Mouse (Mus musculus) kidney, postnatal 0 days (tissue): Measurements from ENCODE around the gene Zmat3. TPM values are rescaled to one million over a fixed set of nuclear protein-coding genes. Genes with fewer than 3 reads are reported as not detected.

Experiments used
- ATAC-seq: fragments of 200-750 bp; cut with Nextera tagmentation; replicated peaks from 2 replicates; pipeline ENCODE4 v1.8.0; 2017; ENCODE audit warnings: low read depth, moderate number of reproducible peaks, moderate TSS enrichment, moderate library complexity; ENCODE audit not compliant: low FRiP score
- DNase-seq: peaks from one replicate; pipeline ENCODE4 v3.0.0-alpha.2; 2016; ENCODE audit warnings: low spot score
- H3K27ac ChIP-seq: fragments of 300-500 bp; sonication (generic); 2 replicates; pipeline ENCODE4 v1.5.1; 2014; ENCODE audit warnings: mild to moderate bottlenecking
- H3K27me3 ChIP-seq: fragments of 300-500 bp; sonication (generic); 2 replicates; pipeline ENCODE4 v1.6.1; 2014; ENCODE audit warnings: low read length, mixed read lengths; ENCODE audit not compliant: insufficient read depth
- H3K36me3 ChIP-seq: fragments of 300-500 bp; sonication (generic); 2 replicates; pipeline ENCODE4 v1.6.1; 2014; ENCODE audit warnings: low read length, mixed read lengths; ENCODE audit not compliant: insufficient read depth
- H3K4me1 ChIP-seq: fragments of 300-500 bp; sonication (generic); replicated peaks from 2 replicates; pipeline ENCODE4 v1.6.1; 2014; ENCODE audit warnings: antibody characterized with exemption, low read length, mixed read lengths; ENCODE audit not compliant: insufficient read depth
- H3K4me2 ChIP-seq: fragments of 300-500 bp; sonication (generic); 2 replicates; pipeline ENCODE4 v1.6.1; 2014; ENCODE audit warnings: mild to moderate bottlenecking, low read length, moderate library complexity, mixed read lengths
- H3K4me3 ChIP-seq: fragments of 300-500 bp; sonication (generic); replicated peaks from 2 replicates; pipeline ENCODE4 v1.5.1; 2014; ENCODE audit warnings: low read depth, low read length
- H3K9ac ChIP-seq: fragments of 300-500 bp; sonication (generic); 2 replicates; pipeline ENCODE4 v1.6.1; 2014; ENCODE audit warnings: low read depth, low read length
- H3K9me3 ChIP-seq: fragments of 300-500 bp; sonication (generic); replicated peaks from 2 replicates; pipeline ENCODE4 v1.6.1; 2016; ENCODE audit warnings: low read length, inconsistent platforms, mixed read lengths
- CTCF ChIP-seq: IDR thresholded peaks from 2 replicates; pipeline ENCODE4 v1.5.1; 2016; ENCODE audit warnings: antibody characterized with exemption, low read depth, mild to moderate bottlenecking, moderate library complexity
- WGBS: fragments of 180-500 bp; shearing (Covaris S2); extraction: QIAGEN DNeasy Blood & Tissue Kit; methylation state at CpG from one replicate; pipeline ENCODE4 v1.1.7; 2014; 5-methylcytosine and 5-hydroxymethylcytosine counted together
- polyA plus RNA-seq: library from polyadenylated mRNA; unstranded; fragments of >200 nt; fragmentation: Nextera tagmentation; extraction: Ambion mirVana; gene quantifications from 2 replicates; pipeline ENCODE4 v1.2.1, GENCODE M21; 2015

Zmat3 gene
- polyA plus RNA-seq, 1 experiment from 2014 or later, result 3.5 TPM

GRCm38 (mm10) chr3:32343371-32343770 lies 22.4 kb downstream of the Zmat3 start:
- Histone ChIP-seq H3K9me3 (no peaks in the 10 kb centered on the region), H3K36me3 (peaks cover 6% of the 10 kb centered on the region), H3K27me3 (no peaks in the 10 kb centered on the region), H3K27ac (no peak overlapping the region), H3K9ac (no peak overlapping the region), H3K4me1 (no peaks in the 10 kb centered on the region), H3K4me3 (no peak overlapping the region), H3K4me2 (no peak overlapping the region)
- DNase-seq, result no peak
- WGBS, result 94% methylated on average over 12 of the region's 12 CpGs
- TF ChIP-seq CTCF, result no peak
- no peak for ATAC-seq

DNA sequence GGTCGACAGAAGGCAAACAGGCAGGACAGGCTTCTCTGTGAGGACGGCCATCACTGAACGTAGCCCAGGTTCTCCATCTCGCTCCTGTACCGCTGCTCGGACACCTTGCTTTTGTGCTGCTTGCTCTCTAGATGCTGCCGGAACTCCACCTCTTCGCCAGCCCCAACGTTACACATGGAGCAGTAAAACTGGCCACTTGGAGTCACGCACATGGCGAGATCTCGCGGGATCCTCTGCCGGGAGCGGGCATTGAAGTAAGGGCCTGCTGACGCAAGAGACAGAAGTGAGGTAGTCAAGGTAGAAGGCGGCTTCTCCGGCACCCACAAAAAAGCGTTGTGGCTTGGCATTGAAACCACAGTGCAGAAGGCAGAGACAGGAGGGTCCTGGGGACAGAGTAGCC lies 24.4 kb downstream of the Zmat3 start:
- 95% methylated on average over 19 of the region's 19 CpGs for WGBS
- no peak overlapping the region for H3K4me3 ChIP-seq
- H3K27ac ChIP-seq, result no peak overlapping the region
- no peak overlapping the region for H3K4me2 ChIP-seq
- no peak overlapping the region for H3K9ac ChIP-seq
- TF ChIP-seq CTCF, result no peak
- H3K4me1 ChIP-seq, result no peaks in the 10 kb centered on the region
- DNase-seq (no peak), ATAC-seq (no peak)
- no peaks in the 10 kb centered on the region for H3K9me3 ChIP-seq
- H3K36me3 ChIP-seq, result peaks cover 6% of the 10 kb centered on the region
- no peaks in the 10 kb centered on the region for H3K27me3 ChIP-seq

DNA sequence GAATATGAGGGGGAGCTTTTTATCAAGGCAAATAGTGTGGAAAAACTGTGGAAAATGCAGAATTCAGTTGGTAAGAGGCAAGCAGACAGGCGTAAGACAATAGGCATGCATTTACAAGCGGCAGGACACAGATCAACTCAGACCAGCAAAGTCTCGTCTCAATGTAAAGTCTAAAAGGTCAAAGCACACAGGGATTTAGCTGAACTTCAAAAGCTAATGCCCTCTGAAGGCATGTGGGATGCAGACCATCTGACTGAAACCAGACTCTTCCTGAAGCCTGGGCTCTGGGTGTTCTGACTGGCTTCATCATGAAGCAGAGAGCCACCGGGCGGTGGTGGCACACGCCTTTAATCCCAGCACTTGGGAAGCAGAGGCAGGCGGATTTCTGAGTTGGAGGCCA lies 27.6 kb downstream of the Zmat3 start:
- DNase-seq, result no peak
- no peak overlapping the region for H3K27ac ChIP-seq

DNA sequence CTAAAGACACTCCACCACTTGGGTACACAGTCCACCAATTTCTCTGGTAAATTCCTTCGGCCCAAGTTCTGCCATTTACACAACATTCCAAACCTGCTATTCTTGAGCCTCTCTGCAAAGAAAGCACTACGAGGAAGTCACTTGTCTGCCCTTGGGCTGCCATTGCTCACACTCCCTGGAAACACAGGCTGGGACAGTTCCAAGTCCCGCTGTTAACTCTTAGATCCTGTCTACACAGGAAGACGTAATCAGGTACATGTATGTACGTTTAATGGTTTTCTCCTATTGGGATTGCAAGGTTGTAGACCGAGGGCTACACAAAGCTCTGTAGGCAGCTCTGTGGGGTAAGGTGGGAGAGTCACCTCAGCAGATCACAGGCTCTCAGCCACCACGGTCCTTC lies 28.0 kb downstream of the Zmat3 start:
- DNase-seq (no peak), ATAC-seq (no peak)
- Histone ChIP-seq H3K9ac (no peak overlapping the region), H3K4me2 (no peak overlapping the region), H3K36me3 (no peaks in the 10 kb centered on the region), H3K4me3 (no peak overlapping the region), H3K9me3 (no peaks in the 10 kb centered on the region), H3K27me3 (no peaks in the 10 kb centered on the region), H3K27ac (no peak overlapping the region), H3K4me1 (no peaks in the 10 kb centered on the region)
- no peak for TF ChIP-seq CTCF
- WGBS, result 81% methylated on average over 7 of the region's 7 CpGs

More for the DNA sequence above, 27.6 kb downstream of the Zmat3 start:
- H3K27me3 ChIP-seq, result no peaks in the 10 kb centered on the region
- ATAC-seq, result no peak
- peaks cover 1% of the 10 kb centered on the region for H3K36me3 ChIP-seq
- no peak overlapping the region for H3K9ac ChIP-seq
- H3K9me3 ChIP-seq, result no peaks in the 10 kb centered on the region
- no peak overlapping the region for H3K4me2 ChIP-seq
- TF ChIP-seq CTCF, result no peak
- H3K4me3 ChIP-seq, result no peak overlapping the region
- 83% methylated on average over 7 of the region's 7 CpGs for WGBS
- no peaks in the 10 kb centered on the region for H3K4me1 ChIP-seq

- DNase-seq, result no peak
- ATAC-seq, result no peak
- H3K27me3 ChIP-seq, result no peaks in the 10 kb centered on the region
- no peaks in the 10 kb centered on the region for H3K9me3 ChIP-seq
- no peaks in the 10 kb centered on the region for H3K36me3 ChIP-seq
- H3K4me3 ChIP-seq, result no peak overlapping the region
- H3K4me2 ChIP-seq, result no peak overlapping the region
- no peaks in the 10 kb centered on the region for H3K4me1 ChIP-seq
- 78% methylated on average over 11 of the region's 11 CpGs for WGBS
- TF ChIP-seq CTCF, result no peak
- H3K27ac ChIP-seq, result no peak overlapping the region
- no peak overlapping the region for H3K9ac ChIP-seq
These were observed 30.9 kb downstream of the Zmat3 start for GRCm38 (mm10) chr3:32334901-32335300.

DNA sequence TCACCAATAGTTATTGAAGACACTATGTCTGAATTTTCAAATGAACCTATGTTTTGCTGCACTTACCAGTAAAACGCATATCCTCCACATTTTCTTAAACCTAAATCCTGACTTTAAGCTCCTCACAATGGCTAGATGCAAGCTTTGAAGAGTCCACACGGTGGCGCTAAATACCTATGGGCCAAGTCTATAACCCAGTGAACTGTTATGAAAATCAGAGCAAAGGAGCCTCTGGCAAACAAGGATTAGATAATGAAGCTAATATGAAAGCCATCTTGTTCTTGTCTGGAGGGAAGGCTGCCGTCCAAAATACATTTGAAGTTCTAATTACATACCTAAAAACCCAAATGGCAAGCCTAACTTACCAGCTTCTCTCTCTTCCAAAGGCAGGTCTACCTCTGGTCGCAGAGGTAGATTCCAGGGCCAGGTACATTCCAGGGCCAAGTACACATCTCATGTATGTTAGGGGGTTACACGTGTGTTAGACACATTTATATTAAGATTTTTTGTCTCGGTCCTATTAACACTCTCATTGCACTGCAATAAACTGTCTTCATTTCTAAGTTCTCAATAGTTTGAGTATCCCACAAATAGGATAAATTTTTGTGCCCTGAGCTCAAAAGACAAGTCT lies 32.2 kb downstream of the Zmat3 start:
- Histone ChIP-seq H3K9ac (no peak overlapping the region), H3K27me3 (no peaks in the 10 kb centered on the region), H3K4me3 (no peak overlapping the region), H3K4me2 (no peak overlapping the region), H3K27ac (no peak overlapping the region), H3K4me1 (no peaks in the 10 kb centered on the region), H3K9me3 (no peaks in the 10 kb centered on the region), H3K36me3 (no peaks in the 10 kb centered on the region)
- peak; percentile 100 for TF ChIP-seq CTCF
- peak; percentile 95 for DNase-seq
- WGBS, result 38% methylated on average over 7 of the region's 7 CpGs
- ATAC-seq, result 0 out of 2 replicates have a peak, but pooled peaks have one; percentile 53

- H3K4me3 ChIP-seq, result no peak overlapping the region
- H3K36me3 ChIP-seq, result no peaks in the 10 kb centered on the region
- H3K9ac ChIP-seq, result no peak overlapping the region
- no peak overlapping the region for H3K27ac ChIP-seq
- no peak for TF ChIP-seq CTCF
- DNase-seq, result no peak
- 0 out of 2 replicates have a peak, but pooled peaks have one; percentile 21 for ATAC-seq
- H3K9me3 ChIP-seq, result no peaks in the 10 kb centered on the region
- H3K4me1 ChIP-seq, result no peaks in the 10 kb centered on the region
- H3K27me3 ChIP-seq, result no peaks in the 10 kb centered on the region
- WGBS, result 52% methylated on average over 15 of the region's 15 CpGs
- H3K4me2 ChIP-seq, result no peak overlapping the region
These were observed 47.9 kb downstream of the Zmat3 start for GRCm38 (mm10) chr3:32317901-32318416.
